Mouse (Mus musculus): ENCODE measurements around the gene Ubtd1.

Ubtd1 gene

DNA sequence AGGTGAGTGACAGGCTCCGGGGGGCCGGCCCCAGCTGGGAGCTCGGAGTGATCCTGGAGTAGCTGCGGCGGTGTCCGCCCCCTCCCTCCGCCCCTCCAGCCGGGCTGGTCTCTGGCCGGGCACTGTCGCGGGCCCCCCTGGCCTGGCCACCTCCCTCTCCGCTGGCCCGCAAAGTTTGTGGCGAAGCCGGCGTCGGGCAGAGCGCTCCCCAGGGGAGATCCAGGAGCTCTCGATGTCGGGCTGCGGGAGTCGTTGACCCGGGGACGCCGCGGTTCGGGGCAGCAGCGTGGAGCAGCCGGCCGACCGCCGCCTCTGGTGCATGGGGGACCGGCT is at the start of gene Ubtd1:
Gene Ubtd1, plus strand, starts transcription at position 169 of the 333 bp plus-strand sequence.
- no peak for DNase-seq

DNA sequence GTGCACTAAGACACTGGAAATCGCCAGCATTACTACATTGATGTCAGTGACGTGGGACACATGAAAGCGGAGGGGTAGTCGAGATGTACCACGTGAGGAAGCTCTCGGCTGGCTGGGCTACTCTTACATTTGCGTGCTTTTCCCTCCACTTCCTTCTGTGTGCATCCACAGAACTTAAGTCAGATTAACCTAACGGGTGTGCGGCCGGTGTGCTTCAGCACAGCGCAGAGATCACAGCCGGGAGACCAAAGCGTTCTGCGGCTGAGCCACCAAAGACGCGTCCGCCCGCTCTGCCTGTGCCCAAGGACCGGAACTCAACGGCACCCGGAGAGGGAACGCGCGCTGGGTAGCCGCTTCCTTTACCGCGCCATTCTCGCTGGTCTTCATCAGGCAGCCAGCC is 48.9 kb upstream of the Ubtd1 start:
- DNase-seq = no peak

DNA sequence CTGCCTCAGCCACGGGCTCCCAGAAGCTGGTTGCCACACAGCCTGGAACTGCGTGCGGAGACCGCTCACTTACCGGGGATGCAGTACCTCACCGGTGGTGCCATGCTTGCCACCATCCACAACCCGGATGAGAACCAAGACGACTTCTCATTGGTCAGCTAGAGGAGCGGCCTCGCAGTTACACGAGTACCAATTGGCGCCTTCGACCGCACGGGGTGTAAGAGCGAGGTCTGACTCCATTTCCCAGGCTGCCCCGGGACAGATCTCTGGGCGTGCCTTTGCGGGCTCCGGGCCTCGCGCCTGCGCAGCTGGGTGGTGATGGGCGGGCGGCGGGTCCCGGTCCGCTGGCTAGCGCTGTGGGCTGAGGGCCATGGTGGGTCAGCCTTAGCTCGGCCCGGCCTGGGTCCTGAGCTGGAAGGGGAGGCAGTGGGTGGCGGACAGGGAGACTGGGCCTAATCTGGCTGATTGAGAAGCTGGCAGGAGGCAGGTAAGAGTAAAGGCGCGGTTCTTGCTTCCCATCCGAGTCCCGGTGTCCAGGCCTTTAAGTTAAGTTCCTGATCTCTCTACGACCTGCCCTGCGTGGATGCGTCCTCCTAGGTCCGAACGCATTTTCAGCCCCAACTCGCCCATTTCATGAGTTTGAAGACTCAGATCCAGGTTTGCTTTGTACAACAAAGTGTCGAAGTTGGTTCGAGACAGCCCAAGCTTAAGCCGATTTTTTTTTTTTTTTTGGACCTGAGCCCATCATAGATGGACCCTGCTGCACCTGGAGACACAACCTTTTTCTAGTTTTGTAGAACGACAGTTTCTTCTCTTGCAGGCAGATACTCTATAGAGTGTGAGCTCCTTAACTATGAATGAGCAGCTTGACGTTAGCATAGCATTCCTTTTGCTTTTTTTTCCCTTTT is 48.1 kb upstream of the Ubtd1 start, which contains the start of the genes Exosc1 and Zdhhc16:
Gene Exosc1, minus strand, starts transcription at position 245 of the 908 bp plus-strand sequence.
Gene Zdhhc16, plus strand, starts transcription at position 302 of the 908 bp plus-strand sequence.
- peak; percentile 97 for DNase-seq

DNA sequence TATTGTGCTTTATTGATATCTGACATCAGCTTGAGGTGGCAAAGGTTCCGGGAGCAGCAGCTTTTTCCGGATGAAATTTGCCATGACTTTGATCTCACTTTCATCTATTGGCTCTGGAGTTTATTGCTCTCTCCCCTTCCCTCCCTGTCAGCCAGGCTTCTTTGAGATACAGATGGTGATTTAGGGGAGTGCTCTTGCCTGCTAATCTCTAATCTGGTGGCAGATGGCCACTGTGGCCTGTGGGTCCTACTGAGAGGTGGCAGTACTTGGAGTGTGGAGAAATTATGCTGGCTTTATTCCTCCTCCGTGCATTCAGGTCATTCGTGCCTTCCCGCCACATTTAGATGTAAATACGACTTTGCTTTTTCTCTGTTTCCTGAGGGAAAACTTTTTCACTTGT is 47.4 kb upstream of the Ubtd1 start:
- no peak for DNase-seq

DNA sequence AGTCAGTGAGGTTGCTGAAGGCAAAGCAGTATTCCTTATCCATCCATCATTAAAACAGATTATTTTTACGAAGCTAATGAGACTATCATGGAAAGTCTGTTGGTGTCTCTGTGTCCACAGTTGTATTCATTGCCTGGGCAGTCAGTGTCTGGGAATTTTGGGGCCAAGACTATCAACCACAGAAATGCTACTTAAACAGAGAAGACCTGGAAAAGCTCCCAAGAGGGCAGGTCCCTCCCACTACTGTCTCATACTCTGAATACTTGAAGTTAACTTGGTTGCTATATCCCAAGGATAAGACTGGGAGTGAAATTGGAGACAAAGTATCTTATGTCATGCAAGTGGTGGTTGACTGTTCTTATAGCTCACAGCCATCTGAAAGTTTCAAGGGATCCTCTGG is 45.6 kb upstream of the Ubtd1 start:
- DNase-seq = no peak

DNA sequence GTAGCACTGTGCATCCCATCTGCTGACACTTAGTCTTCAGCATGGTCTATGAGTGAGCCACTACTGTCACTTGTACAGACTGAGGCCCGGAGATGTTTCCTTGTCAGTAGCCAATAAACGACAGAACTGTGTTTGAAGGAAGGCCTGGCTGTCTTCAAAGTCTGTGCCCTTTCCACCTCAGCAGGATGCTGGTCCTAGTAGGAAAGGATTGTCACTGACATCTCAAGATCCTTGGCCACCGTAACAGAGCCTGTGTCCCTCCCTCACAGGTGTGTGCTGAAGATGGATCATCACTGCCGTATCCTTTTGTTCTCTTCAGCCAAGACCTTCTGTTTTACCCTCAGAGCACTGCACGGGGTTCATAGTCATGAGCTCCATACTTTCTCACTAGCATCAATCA is 43.0 kb upstream of the Ubtd1 start:
- no peak for DNase-seq

DNA sequence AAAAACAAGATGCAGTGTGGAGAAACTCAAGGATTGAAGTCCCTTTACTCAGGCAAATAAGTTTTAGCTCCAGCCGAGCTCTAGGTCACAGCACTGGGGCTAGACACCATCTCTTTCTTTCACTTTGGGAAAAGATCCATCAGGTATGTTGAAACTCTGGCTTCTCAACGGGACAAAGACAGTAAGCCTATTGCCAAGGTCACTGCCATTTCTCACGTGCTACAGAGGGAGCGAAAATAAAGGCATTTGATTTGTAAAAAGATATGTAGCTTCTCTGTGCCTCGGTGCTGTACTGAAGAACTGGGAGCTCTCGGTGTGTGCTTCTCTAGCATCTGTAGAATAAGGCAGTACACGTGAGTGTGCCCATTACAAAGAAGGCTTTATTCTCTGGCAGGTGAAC is 37.7 kb upstream of the Ubtd1 start:
- DNase-seq = no peak

DNA sequence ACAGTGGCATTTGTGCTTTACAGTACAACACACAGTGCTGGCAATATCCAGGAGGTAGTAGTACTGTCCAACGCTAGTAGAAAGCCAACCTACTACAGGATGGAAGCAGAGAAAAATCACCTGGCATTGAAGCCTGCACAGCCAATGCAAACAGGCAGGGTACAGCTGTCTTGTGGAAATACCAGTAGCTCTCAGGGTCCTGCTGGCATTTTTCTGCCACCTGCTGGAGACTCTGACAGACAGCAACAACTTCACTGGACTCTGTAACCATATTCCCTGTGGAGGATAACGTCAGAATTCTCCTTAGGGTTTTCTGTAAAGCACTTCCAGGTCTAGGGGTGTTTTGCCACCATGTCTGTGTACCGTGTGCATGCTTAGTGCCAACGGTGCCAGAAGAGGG is 29.3 kb upstream of the Ubtd1 start:
- no peak for DNase-seq

DNA sequence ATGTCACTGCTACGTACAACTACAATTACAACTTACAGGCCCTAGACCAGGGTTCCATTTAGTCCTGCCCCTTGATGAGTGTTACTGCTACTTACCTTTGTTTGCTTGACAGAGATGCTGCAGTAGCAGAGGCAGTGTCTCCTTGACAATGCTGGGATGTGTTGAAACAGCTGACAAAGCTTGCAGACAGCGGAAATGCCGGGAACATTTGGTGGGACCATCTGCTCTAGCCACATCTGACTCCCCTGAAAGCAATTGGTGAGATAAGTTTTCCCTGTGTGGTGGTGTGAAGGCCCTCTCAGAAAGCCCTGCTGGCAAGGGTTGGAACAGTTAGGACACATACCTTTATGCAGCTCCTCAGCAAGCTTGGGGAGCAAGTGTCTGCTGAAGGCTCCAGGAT is 28.0 kb upstream of the Ubtd1 start:
- no peak for DNase-seq

DNA sequence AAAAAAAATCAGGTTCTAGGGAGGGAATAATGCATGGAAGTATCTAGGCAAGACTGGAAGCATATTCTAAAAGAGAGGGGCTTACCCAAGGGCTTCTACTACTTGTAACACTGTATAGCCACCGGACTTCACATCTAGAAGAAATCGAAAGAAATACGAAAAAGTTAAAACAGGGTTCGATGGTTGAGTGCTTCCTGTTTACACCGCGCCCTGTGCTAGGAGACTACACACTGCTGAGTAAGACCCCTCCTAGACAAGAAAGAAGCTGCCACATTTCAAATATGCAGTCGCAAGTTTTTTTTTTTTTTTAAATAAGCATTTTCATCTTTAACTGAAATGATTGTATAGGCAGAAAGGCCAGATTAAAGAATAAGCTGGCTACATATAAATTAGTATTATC is 11.9 kb upstream of the Ubtd1 start:
- DNase-seq = no peak

DNA sequence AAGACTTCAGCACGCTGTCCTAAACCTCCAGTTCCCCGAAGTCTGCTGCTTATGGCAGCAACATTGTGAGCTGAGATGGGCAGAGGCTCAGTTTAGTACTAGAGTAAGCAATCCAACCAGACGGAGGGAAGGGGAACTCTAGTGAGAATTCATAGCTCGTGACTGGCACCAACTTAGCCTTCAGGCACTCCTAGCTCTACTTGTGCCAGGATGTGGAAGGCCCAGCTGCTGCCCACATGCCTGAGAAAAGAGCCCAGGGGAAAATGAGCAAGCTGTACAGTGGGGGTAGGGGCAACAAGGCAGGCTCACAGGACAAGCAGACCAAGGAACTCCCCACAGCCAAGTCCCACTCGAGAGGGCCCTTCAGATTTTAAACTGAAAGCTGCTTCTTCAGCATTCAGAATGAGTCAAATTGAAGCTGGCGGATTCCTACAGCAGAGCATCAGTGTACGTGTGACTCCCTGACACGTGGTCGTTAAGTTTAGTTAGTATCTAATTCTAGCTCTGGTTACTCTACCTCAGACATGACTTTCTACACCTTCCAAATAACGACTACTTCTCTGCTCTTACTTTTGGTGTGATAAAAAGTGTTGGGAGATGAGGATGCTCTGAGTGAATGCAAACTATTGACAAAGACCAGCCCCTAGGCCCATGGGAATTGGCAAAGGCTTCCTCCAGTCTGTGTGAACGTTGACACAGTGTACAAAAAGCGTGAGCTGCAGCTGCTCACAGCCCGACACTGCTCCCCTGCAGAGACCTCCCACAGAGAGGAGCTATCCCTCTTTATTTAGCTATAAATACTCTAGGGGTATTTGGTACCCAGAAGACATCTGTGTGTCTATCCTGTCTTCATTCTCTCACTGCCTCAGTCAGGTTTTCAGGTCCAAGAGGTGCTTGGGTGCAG is 7.4 kb upstream of the Ubtd1 start:
- no peak for DNase-seq

DNA sequence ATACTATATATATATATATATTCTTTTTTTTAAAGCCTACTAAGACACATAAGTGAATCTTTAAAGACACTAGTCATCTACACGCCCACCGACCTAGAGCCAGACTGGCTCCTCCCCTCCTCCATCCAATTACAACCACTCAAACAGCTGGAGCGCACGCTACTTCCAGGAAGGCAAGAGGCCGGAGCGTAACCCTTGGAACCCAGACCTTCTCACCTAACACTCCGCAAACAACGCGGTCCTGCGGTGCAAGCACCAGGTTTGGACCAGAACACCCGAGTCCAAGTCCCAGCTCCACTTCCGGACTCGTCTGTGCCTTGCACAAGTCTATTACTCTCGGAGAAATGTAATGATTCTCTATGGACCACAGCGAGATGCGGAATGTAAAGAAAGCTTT is 1.1 kb upstream of the Ubtd1 start:
- no peak for DNase-seq

DNA sequence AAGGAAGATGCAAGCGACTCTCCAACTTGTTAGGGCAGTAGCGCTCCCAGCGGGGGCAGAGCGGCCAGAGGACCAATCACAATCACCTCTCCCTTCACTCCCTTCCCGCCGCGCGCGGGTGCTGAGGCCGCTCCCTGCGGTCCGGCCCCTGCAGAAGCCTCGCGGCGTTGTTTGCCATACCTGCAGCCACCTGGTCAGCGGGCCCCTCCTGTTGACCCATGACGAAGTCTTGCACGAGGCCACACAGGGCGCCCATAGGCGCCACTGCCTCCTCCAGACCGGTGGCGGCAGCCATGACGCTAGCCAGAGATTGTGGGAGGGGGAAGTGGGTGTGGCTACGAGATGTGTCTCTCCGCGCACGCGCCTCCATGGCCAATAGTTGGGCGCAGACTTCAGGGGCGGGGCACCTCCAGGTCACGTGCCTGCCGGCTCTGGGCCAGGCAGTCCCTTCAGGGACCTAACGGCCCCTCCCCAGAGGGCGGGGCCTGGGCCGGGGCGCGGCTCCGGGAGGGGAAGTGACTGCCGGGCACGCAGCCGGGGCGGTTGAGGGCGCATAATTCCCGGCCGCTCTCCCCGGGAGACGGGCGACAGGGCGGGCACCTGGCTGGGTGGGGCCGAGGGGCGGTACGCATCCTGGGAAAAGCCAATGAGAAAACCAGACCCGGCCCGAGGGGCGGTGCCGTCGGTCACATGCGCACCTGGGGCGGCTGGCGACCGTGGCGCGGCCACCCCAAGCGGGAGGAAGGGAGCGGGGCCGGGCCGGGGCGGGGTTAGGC is 556 bp upstream of the Ubtd1 start, which contains the start of gene Mms19:
Gene Mms19, minus strand, starts transcription at position 339 of the 776 bp plus-strand sequence.
- peak; percentile 99 for DNase-seq

DNA sequence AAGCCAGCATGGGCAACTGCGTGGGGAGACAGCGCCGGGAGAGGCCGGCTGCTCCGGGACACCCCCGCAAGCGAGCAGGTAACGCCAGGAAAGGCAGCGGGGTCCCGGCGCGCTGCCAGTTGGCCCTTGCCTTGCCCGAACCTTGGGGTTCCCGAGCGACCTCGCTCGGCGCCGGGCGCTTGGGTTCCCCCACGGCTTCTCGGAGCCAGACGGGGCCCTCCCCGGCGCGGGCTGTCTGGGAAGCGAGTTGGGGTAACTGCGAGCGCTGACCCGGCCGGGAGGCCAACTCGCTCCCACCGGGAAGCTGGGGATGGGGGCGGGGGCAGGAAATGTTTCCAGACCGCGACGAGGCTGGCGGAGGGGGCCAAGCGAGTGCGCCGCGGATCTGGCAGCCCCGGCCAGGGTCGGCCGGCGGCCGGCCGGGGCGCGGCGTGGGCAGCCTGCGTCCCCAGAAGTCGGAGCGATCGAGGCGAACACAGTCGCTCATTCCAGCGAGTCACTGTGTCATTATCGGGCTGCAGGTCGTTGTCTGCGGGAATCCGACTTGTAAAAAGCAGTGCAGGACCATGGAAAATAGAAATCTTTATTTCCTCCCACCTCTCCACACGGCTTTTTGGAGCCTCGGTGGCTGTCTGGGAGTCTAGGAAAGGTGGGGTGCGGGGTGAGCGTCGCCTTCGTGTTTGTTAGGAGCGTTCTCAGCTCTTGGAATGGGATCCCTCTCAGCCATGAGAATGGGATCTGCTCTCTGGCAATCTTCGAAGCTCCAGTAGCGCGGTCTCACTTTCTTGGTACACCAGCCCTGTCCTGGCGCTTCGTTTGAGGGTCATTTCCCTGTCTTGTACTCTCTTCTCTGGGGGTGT is 598 bp downstream of the Ubtd1 start:
- DNase-seq = peak; percentile 76

DNA sequence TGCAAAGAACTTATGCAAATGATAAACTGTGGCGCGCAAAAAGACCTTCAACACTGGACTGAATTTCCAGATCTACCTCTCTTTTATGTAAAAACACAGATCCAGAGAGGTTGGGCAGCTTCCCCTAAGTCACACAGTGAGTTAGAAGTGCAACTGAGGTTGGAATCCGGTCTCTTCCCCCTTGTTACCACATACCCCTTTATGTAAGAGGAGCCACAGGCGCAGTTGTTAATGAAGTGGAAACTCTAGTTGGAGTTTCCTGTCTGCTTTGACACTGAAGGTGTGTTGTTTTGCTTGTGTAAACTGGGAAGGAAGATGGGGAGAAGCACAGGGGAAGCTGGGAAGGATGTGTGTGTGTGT is 1.2 kb downstream of the Ubtd1 start:
- no peak for DNase-seq

DNA sequence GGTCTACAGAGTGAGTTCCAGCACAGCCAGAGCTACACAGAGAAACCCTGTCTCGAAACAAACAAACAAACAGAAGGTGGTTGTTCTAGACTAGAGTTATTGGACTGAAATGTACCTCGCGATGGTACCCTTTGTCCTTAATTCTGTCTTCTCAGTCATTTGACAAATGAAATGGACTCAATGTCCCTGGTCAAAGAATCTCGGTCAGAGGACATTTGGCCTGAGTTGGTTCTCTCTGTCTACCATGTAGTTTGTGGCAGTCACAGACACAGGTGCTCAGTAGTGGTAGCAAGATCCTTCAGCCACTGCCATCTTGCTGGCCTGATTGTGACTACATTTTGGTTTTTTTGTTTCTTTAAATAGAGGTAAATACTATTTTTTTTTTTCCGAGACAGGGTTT is 4.4 kb downstream of the Ubtd1 start:
- no peak for DNase-seq

DNA sequence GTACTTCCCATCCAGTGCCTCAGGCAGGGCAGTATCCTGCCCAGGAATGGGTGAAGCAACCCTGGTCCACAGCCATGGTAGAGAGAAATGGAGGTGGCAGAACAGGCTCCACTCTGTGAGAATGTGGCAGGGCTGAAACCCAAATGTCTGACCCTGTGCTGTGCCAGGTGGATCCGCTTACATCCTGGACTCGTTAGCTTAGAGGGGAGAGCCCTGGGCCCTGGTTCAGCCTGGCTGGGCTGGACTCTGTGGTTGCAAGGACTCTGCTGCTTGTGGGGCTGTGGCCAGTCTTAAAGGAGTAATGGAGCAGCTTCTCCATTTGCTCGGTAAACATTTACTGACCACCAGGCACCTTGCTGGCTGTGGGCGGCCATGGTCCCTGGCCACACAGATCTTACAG is 5.6 kb downstream of the Ubtd1 start:
- DNase-seq = no peak

DNA sequence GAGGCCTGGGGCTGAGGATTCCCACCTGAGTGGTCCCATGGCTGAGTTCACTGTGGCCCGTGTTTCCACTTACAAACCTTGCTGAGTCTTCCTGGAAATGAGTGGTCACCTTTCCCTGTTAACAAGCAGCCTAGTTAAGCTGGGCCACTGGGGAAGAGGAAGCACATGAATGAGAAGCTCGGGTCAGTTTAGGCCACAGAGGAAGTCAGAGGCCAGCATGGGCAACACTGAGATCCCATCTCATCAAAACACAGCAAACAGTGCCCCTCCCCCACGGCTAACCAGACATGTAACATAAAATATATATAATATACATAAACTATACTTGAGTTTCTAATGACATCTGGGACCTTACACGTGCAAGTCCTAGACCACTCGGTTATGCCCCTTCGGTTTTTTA is 8.2 kb downstream of the Ubtd1 start:
- DNase-seq = no peak

DNA sequence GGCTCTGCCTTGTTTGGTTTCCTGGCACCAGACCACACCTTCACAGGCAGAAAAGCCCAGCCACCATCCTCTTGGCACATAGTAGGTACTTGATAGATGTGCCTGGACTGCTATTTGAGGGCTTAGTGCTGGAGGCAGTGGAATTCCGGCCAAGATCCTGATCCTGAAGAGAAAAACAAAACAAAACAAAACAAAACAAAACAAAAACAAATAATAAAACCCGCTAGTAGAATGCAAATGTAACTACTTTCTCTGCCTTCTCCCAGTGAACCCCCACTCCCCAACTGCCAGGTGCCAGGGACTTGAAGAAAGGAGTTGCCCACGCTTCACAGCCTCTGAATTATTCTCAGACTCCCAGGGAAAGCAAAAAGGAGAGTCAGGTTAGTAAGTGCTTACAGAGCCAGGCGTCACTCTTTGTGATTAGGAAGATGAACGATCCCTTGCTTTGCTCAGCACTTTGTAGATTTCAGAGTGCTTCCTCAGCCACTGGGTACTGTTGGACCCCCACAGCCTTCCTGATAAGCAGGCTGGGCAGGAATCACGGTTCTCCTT is 10.4 kb downstream of the Ubtd1 start:
- DNase-seq = no peak

DNA sequence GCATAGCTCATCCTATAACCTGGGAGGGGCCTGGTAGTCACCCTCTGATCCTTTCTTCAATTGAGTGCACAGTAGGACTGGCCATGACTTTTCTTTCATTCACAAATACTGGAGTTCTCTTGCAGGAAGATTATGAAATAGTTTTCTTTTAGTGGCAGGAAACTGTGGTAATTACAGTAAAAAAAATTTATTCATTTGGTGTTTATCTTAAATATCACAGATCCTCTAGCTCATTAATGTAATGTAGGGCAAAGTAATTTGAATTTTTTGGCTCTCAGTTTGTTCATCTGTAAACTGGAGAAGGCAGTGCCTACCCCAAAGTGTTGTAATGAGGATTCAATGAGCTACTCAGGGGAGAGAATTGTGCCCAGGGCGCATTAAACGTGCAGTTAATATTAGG is 11.4 kb downstream of the Ubtd1 start:
- no peak for DNase-seq

DNA sequence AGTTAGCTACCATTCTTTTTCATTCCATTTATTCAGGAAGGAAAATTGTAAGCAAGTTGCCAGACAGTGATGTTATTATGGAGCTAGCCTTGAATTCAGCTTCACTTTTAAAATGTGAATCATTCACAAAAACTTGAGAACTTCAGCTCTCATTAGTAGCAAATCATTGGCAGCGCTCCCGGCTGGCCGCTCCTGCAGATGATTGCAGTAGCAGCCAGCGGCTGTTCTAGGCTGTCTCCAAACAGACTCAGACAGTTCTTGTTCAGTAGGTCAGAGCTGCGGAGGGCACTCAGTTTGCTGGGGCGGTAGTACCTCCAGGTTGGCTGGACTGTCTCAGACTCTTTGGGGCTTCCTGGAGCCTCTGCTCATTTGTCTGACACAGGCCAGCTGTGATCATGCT is 11.9 kb downstream of the Ubtd1 start:
- no peak for DNase-seq

DNA sequence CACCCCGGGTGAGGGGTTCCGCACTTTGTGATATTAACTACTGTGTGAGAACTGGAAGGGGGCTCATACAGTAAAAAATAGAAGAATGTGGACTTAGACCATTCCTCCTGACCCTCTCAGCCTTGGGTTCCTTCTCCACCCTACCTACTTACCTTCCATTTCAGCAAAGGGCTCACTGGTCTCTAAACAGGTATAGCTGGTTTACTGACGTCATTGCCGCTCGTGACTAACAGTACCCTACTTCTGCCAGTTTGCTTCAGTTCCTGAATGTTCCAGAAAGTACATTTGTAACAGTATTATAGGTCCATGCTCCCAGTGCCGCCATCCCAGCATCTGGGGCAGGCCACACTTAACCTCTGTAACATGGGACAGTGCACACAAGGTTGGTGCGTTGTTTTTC is 12.5 kb downstream of the Ubtd1 start:
- no peak for DNase-seq
